Mouse (Mus musculus): ENCODE measurements at regions not wholly inside any gene's neighbourhood (a gene's known extent, or its start where the extent isn't known, plus 50 kb on each side); places are given as distances from the start of the nearest gene placed in this dataset.

DNA sequence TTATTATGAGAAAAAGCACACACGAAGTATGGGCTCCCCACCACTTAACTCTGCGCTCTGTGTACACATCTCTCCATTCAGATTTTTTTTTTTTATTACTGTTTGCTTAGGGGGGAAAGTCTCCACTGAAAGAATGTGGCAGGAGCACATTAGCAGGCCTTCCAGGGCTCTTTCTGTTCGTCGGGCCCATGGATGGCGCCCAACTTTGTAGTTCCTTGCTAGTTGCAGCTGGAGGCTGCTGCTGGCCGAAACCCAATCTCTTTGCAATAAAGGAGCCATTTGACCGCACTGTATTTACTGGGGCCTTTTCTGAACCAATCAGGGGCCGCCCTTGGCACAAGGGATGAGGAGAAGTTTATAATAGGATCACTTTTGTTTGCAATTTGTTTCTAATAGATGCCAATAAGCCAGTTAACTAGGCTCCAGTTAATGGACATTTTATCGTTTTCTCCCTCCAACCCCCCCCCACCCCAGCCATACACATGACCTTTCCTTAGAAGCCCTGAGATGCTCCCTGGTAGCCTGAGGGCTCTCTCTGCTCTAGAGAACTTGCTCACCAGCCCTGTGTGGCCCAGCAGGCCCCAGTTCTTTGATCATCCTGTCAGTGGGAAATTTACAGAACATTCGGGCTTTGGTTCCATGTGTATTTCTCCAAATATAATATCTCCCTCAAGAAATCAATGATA is 104.3 kb downstream of the Evx1 start:
- peak; percentile 81 for ATAC-seq (ENCODE audit: low FRiP score, low read depth)
- H3K4me2 ChIP-seq (replicated peaks): peak overlapping the region; percentile 30
- H3K9ac ChIP-seq: no peak overlapping the region
- WGBS: 10% methylated on average over 10 of the region's 10 CpGs
- peak overlapping the region; percentile 69; the same call in 1 of the 2 replicates for H3K27ac ChIP-seq
- no peaks in the 10 kb centered on the region for H3K36me3 ChIP-seq
- peaks cover 35% of the 10 kb centered on the region for H3K4me1 ChIP-seq
- no peaks in the 10 kb centered on the region for H3K9me3 ChIP-seq
- H3K27me3 ChIP-seq: peaks cover 7% of the 10 kb centered on the region
- H3K4me3 ChIP-seq: no peak overlapping the region

GRCm38 (mm10) chr6:52418451-52419170 is 105.3 kb downstream of the Evx1 start:
- ATAC-seq (ENCODE audit: low FRiP score, low read depth): peak; percentile 16; the same call in 1 of the 2 replicates
- peaks cover 7% of the 10 kb centered on the region for H3K27me3 ChIP-seq

DNA sequence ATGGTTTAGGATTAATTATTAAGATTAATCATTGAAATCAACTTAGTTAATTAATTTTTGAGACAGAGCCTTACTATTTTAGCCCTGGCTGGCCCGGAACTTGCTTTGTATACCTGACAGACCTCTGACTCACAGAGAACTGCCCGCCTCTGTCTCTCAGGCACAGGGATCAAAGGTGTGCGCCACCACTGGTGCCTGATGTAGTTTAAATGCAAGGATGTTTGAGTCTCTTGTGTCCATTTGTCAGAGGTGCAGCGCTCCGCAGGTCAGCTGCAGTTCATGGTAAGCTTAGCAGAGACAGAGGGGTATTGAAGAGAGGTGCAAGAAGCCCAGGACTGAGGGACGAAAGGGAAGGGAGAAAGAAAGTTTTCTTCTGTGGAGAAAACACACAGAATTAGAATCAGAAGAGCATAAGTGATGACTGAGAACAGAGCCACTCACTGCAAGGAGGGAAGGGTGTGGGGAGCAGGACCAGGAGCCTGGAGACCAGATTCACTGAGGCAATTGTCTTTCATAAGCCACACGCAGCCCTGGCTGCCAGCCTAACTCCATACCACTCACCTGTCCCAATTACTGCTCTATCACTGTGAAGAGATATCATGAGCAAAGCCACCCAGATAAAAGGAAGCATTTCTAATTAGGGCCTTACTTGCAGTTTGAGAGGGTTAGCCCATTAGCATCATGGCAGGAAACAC is 107.1 kb downstream of the Evx1 start:
- H3K9ac ChIP-seq: no peak overlapping the region
- H3K27me3 ChIP-seq: peaks cover 7% of the 10 kb centered on the region; the same call in 1 of the 2 replicates
- no peak overlapping the region for H3K4me2 ChIP-seq (replicated peaks)
- WGBS: 73% methylated on average over 7 of the region's 7 CpGs
- H3K4me3 ChIP-seq: no peak overlapping the region
- H3K36me3 ChIP-seq: no peaks in the 10 kb centered on the region
- no peak for ATAC-seq (ENCODE audit: low FRiP score, low read depth)
- no peaks in the 10 kb centered on the region for H3K9me3 ChIP-seq
- H3K4me1 ChIP-seq: peaks cover 35% of the 10 kb centered on the region
- H3K27ac ChIP-seq: no peak overlapping the region

More at GRCm38 (mm10) chr6:52418451-52419170, 105.3 kb downstream of the Evx1 start:
- no peak overlapping the region for H3K9ac ChIP-seq
- peaks cover 35% of the 10 kb centered on the region for H3K4me1 ChIP-seq
- no peaks in the 10 kb centered on the region for H3K36me3 ChIP-seq
- H3K4me2 ChIP-seq (replicated peaks): peak overlapping the region; percentile 23; the same call in 1 of the 2 replicates
- H3K4me3 ChIP-seq: no peak overlapping the region
- 12% methylated on average over 12 of the region's 12 CpGs for WGBS
- H3K27ac ChIP-seq: no peak overlapping the region
- H3K9me3 ChIP-seq: no peaks in the 10 kb centered on the region

DNA sequence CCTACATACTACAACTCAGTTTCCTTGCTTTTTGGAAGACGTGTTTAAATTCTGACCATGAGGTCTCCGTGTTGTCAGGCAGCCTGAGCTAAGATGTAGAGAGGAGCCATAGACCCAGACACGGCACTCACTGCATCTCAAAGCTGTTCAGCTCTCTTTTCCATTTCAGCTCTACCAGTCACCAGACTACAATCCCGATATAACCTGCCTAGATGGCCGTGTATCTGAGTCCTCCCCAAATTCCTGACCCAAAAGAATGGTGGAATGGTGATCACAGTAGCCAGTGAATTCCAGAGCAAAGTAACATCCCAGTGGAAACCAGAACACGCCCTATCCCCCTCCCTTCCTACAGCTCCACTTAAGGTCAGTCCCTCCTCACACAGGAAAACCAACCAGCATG is 108.5 kb downstream of the Evx1 start:
- no peak for ATAC-seq (ENCODE audit: low FRiP score, low read depth)
- no peak overlapping the region for H3K4me3 ChIP-seq
- WGBS: 84% methylated on average over 6 of the region's 6 CpGs
- peaks cover 27% of the 10 kb centered on the region for H3K4me1 ChIP-seq
- H3K9me3 ChIP-seq: no peaks in the 10 kb centered on the region
- no peaks in the 10 kb centered on the region for H3K36me3 ChIP-seq
- H3K4me2 ChIP-seq (replicated peaks): no peak overlapping the region
- peaks cover 7% of the 10 kb centered on the region; the same call in 1 of the 2 replicates for H3K27me3 ChIP-seq
- no peak overlapping the region for H3K9ac ChIP-seq
- no peak overlapping the region for H3K27ac ChIP-seq

GRCm38 (mm10) chr6:52422686-52423085 is 109.4 kb downstream of the Evx1 start:
- Histone ChIP-seq H3K27me3 (peaks cover 7% of the 10 kb centered on the region; the same call in 1 of the 2 replicates), H3K4me3 (no peak overlapping the region), H3K9ac (no peak overlapping the region), H3K9me3 (no peaks in the 10 kb centered on the region), H3K4me1 (peaks cover 18% of the 10 kb centered on the region), H3K36me3 (no peaks in the 10 kb centered on the region), H3K4me2 (replicated peaks) (no peak overlapping the region), H3K27ac (no peak overlapping the region)
- no peak for ATAC-seq (ENCODE audit: low FRiP score, low read depth)
- WGBS: 88% methylated on average over 10 of the region's 10 CpGs

GRCm38 (mm10) chr6:52423581-52424107 is 110.3 kb downstream of the Evx1 start:
- Histone ChIP-seq H3K4me2 (replicated peaks) (no peak overlapping the region), H3K9ac (no peak overlapping the region), H3K36me3 (no peaks in the 10 kb centered on the region), H3K4me1 (peaks cover 11% of the 10 kb centered on the region), H3K4me3 (no peak overlapping the region), H3K9me3 (no peaks in the 10 kb centered on the region), H3K27ac (no peak overlapping the region), H3K27me3 (peaks cover 7% of the 10 kb centered on the region; the same call in 1 of the 2 replicates)
- 70% methylated on average over 7 of the region's 7 CpGs for WGBS
- no peak for ATAC-seq (ENCODE audit: low FRiP score, low read depth)

GRCm38 (mm10) chr6:52424440-52424839 is 111.1 kb downstream of the Evx1 start:
- H3K27me3 ChIP-seq: peaks cover 7% of the 10 kb centered on the region; the same call in 1 of the 2 replicates
- H3K9ac ChIP-seq: no peak overlapping the region
- no peak overlapping the region for H3K4me3 ChIP-seq
- no peak overlapping the region for H3K27ac ChIP-seq
- H3K4me1 ChIP-seq: peaks cover 6% of the 10 kb centered on the region; the same call in 1 of the 2 replicates
- no peak for ATAC-seq (ENCODE audit: low FRiP score, low read depth)
- no peaks in the 10 kb centered on the region for H3K36me3 ChIP-seq
- no peak overlapping the region for H3K4me2 ChIP-seq (replicated peaks)
- no peaks in the 10 kb centered on the region for H3K9me3 ChIP-seq
- 87% methylated on average over 5 of the region's 5 CpGs for WGBS

DNA sequence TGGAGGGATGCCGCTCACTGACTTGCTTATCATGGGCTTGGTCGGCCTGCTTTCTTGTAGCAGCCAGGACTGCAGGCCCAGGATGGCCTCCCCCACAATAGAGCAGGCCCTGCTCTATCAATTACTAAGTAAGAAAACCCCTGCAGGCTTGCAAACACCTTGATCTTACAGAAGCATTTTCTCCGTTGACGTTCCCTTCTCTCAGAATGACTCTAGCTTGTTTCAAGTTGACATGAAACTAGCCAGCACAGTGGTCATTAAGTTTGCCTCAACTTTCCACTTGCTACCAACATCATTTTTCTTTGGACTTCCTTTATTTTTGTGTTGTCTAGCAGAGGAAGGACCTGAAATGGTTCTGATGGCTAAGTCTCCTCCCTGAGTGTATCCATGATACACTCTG is 111.8 kb downstream of the Evx1 start:
- no peak overlapping the region for H3K27ac ChIP-seq
- no peak overlapping the region for H3K4me3 ChIP-seq
- no peak overlapping the region for H3K9ac ChIP-seq
- 95% methylated on average over 4 of the region's 4 CpGs for WGBS
- no peaks in the 10 kb centered on the region for H3K36me3 ChIP-seq
- no peak overlapping the region for H3K4me2 ChIP-seq (replicated peaks)
- H3K4me1 ChIP-seq: peaks cover 5% of the 10 kb centered on the region; the same call in 1 of the 2 replicates
- peaks cover 7% of the 10 kb centered on the region; the same call in 1 of the 2 replicates for H3K27me3 ChIP-seq
- H3K9me3 ChIP-seq: no peaks in the 10 kb centered on the region
- ATAC-seq (ENCODE audit: low FRiP score, low read depth): no peak

DNA sequence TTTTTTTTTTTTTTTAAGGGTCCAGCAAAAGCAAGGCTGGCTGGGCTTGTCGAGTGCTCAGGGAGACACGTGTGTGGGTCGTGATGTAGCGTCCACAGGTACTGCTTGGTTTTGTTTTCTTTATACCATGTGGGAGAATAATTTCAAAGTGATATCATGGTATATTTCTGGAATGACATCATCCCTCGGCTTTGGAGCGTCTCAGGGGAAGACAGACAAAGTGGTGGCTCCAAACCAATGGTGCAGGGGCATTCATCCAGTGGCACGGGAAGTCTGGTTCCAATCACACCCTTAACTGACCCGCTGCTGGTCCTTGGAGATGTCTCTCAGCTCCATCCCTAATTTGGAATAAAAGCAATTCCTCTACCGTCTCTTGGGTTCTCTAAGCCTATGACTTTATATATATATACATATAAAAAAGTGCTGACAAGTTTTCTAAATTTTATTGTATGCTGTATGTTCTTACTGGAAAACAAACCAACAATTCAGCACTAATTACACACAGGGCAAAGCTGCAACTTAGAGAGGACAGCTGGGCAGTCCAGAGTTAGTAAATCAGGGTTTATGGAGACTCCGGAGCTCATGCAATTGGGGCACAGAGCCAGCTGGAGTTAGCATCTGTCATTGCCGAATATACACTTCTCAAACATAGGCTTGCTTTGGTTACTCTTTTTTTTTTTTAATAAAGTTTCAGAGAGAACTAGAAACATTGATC is 115.3 kb downstream of the Evx1 start:
- WGBS: 25% methylated on average over 11 of the region's 11 CpGs
- Histone ChIP-seq H3K4me2 (replicated peaks) (no peak overlapping the region), H3K27ac (no peak overlapping the region)

DNA sequence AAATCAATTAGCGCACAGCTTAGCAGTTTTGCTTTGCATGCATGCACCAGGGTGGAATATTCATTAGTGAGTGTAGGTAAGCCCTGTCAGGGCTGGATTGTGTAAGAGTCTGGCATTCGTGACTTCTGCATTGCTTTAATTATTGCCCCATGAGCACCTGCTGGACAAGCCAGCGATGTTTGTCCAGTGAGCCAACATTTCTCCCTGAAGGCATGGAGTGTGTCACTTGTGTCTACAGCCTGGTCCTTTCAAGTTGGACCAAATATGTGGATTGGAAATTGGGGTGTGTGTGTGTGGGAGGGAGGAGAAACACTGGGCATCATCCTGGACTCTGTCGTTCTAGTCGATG is 115.9 kb downstream of the Evx1 start:
- Histone ChIP-seq H3K27me3 (no peaks in the 10 kb centered on the region), H3K27ac (no peak overlapping the region), H3K4me1 (peaks cover 5% of the 10 kb centered on the region; the same call in 1 of the 2 replicates), H3K4me3 (no peak overlapping the region), H3K36me3 (no peaks in the 10 kb centered on the region), H3K9me3 (no peaks in the 10 kb centered on the region), H3K4me2 (replicated peaks) (no peak overlapping the region), H3K9ac (no peak overlapping the region)
- 64% methylated on average over 5 of the region's 5 CpGs for WGBS
- no peak for ATAC-seq (ENCODE audit: low FRiP score, low read depth)

More for the DNA sequence above, 115.3 kb downstream of the Evx1 start:
- Histone ChIP-seq H3K27me3 (no peaks in the 10 kb centered on the region), H3K36me3 (no peaks in the 10 kb centered on the region), H3K9me3 (no peaks in the 10 kb centered on the region), H3K9ac (no peak overlapping the region), H3K4me3 (no peak overlapping the region), H3K4me1 (peaks cover 5% of the 10 kb centered on the region; the same call in 1 of the 2 replicates)
- no peak for ATAC-seq (ENCODE audit: low FRiP score, low read depth)

- Histone ChIP-seq H3K27me3 (no peaks in the 10 kb centered on the region), H3K4me2 (replicated peaks) (no peak overlapping the region), H3K4me1 (peaks cover 11% of the 10 kb centered on the region), H3K27ac (no peak overlapping the region), H3K9ac (no peak overlapping the region), H3K36me3 (no peaks in the 10 kb centered on the region), H3K4me3 (no peak overlapping the region), H3K9me3 (no peaks in the 10 kb centered on the region)
- ATAC-seq (ENCODE audit: low FRiP score, low read depth): no peak
- 74% methylated on average over 2 of the region's 2 CpGs for WGBS
Measured at GRCm38 (mm10) chr6:52433234-52433633, 119.9 kb downstream of the Evx1 start.

All from limb, embryonic 13.5 days (tissue).